Mouse (Mus musculus) cerebellum, adult 8-10 months (tissue): Measurements from ENCODE around the gene Exph5.
A peak's percentile ranks its signal among the peaks of the same experiment; 100 is the strongest.

Experiments
- DNase-seq: peaks from one replicate; pipeline ENCODE4 v3.0.0; 2022

Gene Exph5

GRCm38 (mm10) chr9:53375907-53376306, 74.4 kb downstream of the Exph5 start:
- no peak for DNase-seq

DNA sequence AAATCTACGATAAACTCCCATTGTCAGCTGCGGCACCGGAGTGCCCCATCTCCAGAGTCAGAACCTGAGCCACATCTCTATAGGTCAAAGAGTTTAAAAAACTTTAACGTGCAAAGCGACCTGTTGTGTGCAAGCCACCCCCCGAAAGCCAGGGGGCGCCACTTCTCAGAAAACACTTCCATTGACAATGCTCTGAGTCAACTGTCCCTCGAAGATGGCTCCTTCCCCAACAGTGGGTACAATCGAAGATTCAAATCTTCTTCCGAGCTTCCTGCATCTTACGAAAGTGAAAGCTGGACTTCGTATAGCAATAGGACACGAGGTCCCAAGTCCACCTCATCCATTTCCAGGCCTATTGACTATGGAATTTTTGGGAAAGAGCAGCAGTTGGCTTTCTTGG, 75.3 kb downstream of the Exph5 start:
- DNase-seq: no peak

DNA sequence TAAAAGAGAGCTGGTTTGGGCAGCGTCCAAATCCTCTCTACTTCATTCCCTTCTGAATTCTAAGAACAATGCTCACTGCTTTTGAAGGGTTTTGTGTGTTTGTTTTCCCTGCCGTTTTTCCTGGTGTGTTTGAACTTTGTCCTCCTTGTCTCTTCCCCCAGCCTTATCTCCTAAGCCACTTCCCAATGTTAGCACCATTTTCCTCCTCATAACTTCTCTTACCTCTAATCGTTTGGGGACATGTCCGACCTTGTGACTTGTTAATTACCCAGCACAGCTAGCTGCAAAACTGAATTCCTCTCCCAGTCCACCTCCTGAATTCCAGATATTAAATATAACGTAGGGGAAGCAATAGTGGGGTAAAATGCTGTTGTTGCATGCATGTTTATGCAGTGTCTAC, 76.1 kb downstream of the Exph5 start:
- no peak for DNase-seq

DNA sequence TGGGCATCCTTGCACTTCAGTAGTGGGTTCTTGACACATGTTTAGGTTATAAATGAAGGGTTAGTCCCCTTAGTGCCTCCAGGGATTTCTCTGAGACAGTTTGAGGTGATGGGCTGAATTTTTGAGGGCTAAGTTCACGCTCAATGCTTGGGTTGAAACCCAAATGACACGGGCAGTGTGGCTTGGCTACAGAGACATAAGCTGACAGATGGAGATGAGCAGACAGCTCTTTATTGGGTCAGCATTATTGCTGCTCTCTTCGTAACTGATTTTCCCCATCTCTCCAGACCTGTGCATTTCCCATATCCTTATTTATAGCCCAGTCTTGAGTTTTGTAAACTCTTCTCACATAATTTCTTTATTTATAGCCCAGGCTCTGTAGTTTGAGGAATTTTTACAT, 76.7 kb downstream of the Exph5 start:
- DNase-seq: no peak

DNA sequence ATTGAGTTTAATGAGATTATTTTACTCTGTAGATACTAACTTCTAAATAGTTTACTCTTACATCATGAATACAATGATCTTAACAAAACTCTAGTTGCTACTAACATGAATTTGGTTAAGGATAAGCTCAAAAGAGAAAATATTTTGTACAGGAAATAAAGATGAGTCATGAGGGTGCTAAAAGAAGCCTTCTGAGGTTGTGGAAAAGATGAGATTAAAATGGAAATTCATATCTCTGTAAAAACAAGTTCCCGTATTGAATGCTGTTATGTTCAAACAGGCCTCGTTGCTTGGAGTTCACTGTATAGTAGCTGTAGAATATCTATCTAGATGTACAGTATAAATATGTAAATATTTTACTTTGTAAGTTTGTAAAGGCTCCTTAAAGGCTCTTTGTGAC, 79.1 kb downstream of the Exph5 start:
- DNase-seq: no peak

- DNase-seq: no peak
These were observed 79.7 kb downstream of the Exph5 start for GRCm38 (mm10) chr9:53381113-53381615.

DNA sequence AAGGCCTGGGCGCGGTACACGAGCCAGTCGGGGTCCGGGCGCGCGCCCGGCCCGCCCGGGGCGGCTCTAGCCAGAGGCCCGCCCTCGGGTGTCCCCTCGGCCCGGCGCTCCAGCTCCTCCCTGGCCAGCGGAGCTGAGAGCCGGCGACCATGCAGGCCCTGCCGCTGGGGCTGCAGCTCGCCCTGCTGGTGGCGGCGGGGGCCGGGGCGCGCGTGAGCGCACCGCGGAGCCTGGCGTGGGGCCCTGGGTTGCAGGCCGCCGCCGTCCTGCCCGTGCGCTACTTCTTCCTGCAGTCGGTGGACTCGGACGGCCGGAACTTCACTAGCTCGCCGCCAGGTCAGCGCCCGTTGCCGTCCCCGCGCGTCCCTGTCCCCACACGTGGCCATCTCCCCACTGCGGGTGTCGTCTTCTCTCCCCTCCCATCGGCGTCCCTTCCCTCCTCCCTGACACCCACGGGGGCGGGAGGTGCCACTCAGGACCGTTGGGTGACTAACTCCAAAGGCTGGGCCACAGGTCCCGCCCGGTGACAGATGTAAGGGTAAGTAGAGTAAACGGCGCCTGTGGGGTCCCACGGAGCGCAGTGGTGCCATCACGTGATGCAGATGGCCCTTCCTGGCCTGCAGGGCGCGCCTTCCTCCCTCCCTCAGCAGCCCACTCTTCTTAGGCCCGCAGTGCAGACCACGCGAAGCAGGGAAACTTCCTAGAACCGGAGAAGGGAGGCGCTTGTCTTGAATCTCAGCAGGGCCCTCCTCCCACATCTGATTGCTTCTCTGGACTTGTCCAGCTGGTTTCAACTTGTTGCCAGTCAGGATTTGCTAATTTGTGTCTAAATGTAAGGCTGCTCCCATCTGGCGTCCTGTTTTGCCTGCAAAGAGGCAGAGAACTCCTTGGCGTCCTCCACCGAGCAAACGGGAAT, 82.7 kb downstream of the Exph5 start, which contains the start of gene Kdelc2:
TSS of gene Kdelc2 (plus strand) at position 75 of the 916 bp plus-strand sequence.
- DNase-seq: peak; percentile 60

DNA sequence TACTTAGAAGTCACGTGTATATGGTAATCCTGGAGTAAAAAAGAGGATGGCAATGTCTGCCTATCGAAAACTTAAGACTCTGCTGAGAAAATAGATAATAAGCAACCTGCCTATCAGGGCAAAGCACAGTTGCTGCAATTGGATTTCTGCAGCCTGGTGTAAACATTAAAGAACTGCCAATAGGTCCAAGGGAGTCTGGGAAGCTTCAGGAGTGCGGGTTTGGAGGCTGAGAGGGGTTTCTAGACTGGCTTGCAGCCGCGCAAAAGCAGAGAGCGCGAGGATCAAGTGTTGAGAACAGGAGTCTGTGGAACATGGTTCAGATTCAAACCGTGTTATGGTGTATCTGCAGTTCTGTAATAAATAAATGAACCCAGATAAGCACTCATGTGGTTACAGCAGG, 83.4 kb downstream of the Exph5 start:
- no peak for DNase-seq

GRCm38 (mm10) chr9:53387431-53387830, 86.0 kb downstream of the Exph5 start:
- no peak for DNase-seq

GRCm38 (mm10) chr9:53389109-53389508, 87.6 kb downstream of the Exph5 start:
- no peak for DNase-seq

DNA sequence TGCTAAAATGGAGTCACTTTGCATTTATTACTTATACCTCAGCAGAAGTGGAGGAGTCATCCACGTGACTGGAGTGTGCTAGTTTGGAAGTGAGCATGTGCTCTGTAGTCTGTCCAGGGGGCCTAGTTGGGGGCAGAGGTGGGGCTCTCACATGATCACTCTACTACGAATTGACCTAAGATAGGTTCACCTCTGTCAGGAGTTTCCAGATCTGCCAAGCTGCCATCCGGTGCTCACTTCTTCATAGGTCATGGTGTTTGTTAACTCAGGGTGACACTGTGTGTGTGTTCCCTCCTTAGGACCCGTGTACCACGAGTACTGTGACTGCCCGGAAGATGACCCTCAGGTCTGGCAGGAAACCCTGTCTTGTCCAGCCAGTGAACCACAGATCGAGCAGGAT, 88.7 kb downstream of the Exph5 start:
- no peak for DNase-seq

DNA sequence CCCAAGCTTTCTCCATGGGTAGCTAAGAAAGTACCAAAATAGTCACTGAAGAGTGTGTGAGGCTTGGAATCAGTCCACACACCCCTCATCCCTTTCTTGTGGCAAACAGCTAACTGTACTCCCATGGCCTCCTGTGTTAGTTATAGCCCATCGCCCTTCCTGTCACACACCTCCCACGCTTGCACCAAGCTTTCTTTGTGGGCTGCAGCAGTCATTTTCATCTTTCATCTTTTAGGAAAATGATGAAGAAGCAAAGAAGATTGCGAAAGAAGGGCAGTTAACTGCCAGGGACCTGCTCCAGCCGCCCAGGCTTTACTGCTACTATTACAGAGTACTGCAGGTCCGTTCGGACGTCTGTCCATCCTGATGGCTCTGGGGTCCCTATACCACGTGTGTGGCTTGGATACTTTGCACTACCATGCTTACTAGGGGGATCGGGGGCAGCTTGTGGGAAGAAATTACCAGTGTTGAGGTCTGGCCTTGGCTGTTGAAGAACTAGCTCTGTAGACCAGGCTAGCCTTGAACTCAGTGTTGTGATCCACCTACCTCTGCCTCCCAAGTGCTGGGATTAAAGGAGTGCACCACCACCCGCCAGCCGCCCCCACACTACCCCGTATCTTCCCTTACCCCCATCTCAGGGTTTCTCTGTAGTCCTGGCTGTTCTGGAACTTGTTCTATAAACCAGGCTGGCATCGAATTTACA, 96.4 kb downstream of the Exph5 start:
- no peak for DNase-seq

- peak; percentile 75 for DNase-seq
These were observed 96.9 kb downstream of the Exph5 start for GRCm38 (mm10) chr9:53398388-53398700.

DNA sequence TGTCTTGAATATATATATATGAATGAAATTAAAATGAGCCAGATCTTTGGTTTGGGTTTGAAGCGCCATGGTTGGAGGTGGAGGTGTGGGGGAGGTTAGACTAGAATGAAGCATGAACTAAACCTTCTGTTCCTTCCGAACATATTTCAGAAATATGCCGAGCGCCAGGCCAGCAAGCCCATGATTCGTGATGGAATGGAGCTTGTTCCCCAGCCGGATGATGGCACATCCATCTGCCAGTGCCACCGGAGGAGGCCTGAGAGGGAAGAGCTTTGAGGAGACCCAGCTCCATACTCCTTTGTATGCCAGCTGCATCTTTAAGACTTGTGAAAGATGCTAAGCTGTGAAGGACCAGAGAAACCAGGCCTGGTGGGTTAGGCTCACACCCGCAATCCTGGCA, 98.1 kb downstream of the Exph5 start:
- no peak for DNase-seq

DNA sequence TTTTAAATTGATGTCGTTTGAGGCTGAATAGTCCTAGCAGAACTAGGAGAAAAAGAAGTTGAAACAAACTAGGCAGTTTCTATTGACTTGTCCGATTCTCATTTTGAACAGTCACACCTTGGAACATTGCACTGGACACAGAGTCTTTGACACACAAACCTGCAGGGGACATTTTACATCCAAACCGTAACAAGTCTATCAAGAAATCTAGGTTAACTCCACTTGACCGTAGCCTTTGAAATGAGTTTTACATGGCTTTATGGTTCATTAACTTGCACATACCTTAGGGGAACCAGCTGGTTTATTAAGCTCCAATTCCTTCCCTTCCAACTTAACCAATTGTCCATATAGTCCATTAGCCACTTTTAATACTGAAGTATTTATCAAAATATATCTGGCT, 99.2 kb downstream of the Exph5 start:
- DNase-seq: no peak

- DNase-seq: no peak
These were observed 99.7 kb downstream of the Exph5 start for GRCm38 (mm10) chr9:53401146-53401545.

GRCm38 (mm10) chr9:53402291-53402711, 100.8 kb downstream of the Exph5 start, which contains the start of gene 4930550C14Rik:
TSS of gene 4930550C14Rik (plus strand) at chr9:53402325.
- DNase-seq: no peak

DNA sequence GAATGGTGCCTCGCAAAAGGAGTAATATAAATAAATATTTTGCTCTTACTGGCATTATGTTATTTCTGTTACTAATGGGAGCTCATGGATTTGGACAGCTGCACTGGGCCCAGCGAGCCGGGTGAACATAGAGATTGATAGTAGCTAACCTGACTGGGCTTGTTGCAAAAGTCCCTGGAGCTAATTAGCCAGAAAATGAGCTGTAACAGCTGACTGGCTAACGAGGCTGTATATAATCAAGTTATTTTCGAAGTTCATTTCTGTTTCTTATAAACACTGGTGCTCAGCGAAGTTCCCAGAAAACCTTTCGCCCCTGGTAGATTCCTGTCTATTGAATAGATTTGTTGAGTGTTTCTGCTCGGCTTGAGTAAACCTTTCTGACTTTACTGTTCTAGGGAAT, 101.5 kb downstream of the Exph5 start:
- no peak for DNase-seq

GRCm38 (mm10) chr9:53404050-53404752, 102.7 kb downstream of the Exph5 start:
- DNase-seq: no peak

DNA sequence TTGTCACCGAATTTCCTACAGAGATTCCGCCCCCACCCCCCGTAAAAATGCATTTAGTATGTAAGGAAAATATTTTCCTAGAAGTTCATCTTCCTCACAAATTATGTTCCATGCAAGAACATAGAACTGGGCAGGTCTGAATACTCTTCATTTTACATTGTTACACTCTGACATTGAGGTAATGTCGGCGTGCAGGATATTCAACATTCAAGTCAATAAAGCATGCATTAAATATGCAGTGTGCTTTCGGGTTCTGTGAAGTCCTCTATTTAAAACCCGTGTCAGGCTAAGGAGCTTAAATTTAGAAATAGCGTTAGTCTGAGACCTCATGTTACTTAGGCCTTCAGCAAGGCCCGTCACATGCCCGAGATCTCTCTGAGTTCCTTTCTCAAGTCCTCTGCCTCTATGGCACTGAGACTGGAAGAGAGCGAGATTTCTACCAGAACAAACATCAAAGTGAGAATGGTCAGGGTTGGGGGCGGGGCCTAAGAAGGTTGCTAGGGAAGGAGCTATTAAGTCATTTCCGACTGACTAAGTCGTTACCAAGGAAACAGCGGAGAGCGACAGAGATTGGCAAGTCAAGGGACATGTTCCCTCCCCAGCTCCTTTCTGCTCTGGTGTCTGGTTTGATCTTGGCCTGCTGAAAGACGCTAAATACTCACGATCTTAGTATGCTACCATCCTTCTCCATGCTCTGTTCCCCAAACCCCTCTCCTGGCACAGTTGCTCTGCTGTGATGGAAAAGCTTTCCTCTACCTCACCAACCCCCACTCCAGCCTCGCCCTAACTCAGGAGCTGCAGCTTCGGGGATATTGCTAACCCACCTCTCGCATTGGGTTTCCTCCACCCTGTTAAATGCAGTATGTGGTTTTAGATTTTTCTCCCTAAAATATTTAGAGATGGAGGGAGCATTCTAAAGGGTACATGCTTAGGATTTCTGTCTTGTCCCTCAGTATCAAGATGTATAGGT, 103.6 kb downstream of the Exph5 start:
- DNase-seq: peak; percentile 54

- DNase-seq: no peak
These were observed 107.1 kb downstream of the Exph5 start for GRCm38 (mm10) chr9:53408548-53408947.

- no peak for DNase-seq
These were observed 107.5 kb downstream of the Exph5 start for GRCm38 (mm10) chr9:53408953-53409361.
